Mouse (Mus musculus): ENCODE results near the gene N4bp2.

DNA sequence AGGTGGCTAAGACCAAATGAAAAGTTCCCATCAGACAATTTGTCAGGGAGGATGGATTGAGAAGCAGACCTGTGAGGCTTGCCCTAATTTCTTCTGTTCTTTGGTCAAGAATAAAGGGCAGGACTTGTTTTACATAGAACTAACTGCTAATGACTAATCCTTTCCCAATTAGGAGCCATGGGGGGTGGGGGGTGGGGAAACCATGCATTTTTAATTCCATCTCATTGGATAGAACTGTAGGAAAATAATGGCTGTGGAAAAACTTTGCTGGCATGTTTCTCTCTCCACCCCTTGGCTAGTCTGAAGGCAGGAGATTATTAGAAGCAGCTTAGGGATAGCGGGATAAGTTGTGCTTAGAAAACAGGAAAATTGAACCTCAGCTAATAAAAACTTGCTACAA is 6.2 kb upstream of the N4bp2 start:
- TF ChIP-seq CTCF (conservative IDR thresholded peaks at IDR 0.05 in 1 of 2, IDR thresholded peaks at IDR 0.05 in 1 of 2; ENCODE audit: low read depth in 2 of 2, low read length in 2 of 2) = no peak
- no peak for TF ChIP-seq BHLHE40 (IDR thresholded peaks at IDR 0.05; ENCODE audit: low read depth, low read length)
- TF ChIP-seq JUND (conservative IDR thresholded peaks at IDR 0.05; ENCODE audit: low read depth, low read length) = no peak
- no peak for TF ChIP-seq UBTF (IDR thresholded peaks at IDR 0.05; ENCODE audit: low read depth, low read length)
- no peak for TF ChIP-seq ZKSCAN1 (IDR thresholded peaks at IDR 0.05; ENCODE audit: borderline replicate concordance, low read depth, low read length)
- no peak for TF ChIP-seq CHD2 (IDR thresholded peaks at IDR 0.05; ENCODE audit: low read length)
- no peak for TF ChIP-seq USF1 (IDR thresholded peaks at IDR 0.05; ENCODE audit: low read depth, low read length)
- no peak for TF ChIP-seq TBP (conservative IDR thresholded peaks at IDR 0.05; ENCODE audit: low read depth, low read length)
- no peak for TF ChIP-seq TCF12 (IDR thresholded peaks at IDR 0.05; ENCODE audit: low read depth, low read length)
- TF ChIP-seq ZNF384 (IDR thresholded peaks at IDR 0.05; ENCODE audit: low read depth, low read length) = no peak
- no peak for TF ChIP-seq PAX5 (IDR thresholded peaks at IDR 0.05; ENCODE audit: low read length)

Measured in CH12.LX (cell line).